Mouse (Mus musculus) C2C12 (cell line): ENCODE measurements around the gene Slc39a7.

Experiments
- CEBPB ChIP-seq: IDR thresholded peaks from one replicate; pipeline ENCODE4 v1.6.1; 2011; ENCODE audit warnings: low read depth, mild to moderate bottlenecking, control low read depth, moderate library complexity
- CTCF ChIP-seq: IDR thresholded peaks from one replicate; pipeline ENCODE4 v1.5.1; 2011; ENCODE audit not compliant: control insufficient read depth, insufficient read depth, insufficient read length
- MAX ChIP-seq: IDR thresholded peaks from one replicate; pipeline ENCODE4 v1.6.1; 2011; ENCODE audit warnings: mild to moderate bottlenecking, control low read depth
- MYOD1 ChIP-seq: IDR thresholded peaks from one replicate; pipeline ENCODE4 v1.6.1; 2011; ENCODE audit warnings: low read depth; ENCODE audit not compliant: control insufficient read depth, insufficient read length
- MYOG ChIP-seq: IDR thresholded peaks from one replicate; pipeline ENCODE4 v1.6.1; 2011; ENCODE audit not compliant: control insufficient read depth, insufficient read length; ENCODE audit errors: extremely low read depth
- USF1 ChIP-seq: IDR thresholded peaks from one replicate; pipeline ENCODE4 v1.6.1; 2011; ENCODE audit warnings: low read depth, mild to moderate bottlenecking, control low read depth, moderate library complexity

GRCm38 (mm10) chr17:34033441-34033840 lies 2.0 kb upstream of the Slc39a7 start:
- TF ChIP-seq CTCF (no peak), USF1 (no peak), MYOG (no peak), CEBPB (no peak), MAX (no peak), MYOD1 (no peak)
